Mouse (Mus musculus) right cerebral cortex, postnatal 10 days (tissue): ENCODE results near the gene E330017A01Rik.

Experiments used
- DNase-seq, 2 experiments: peaks; one replicate each; pipeline ENCODE4 v3.0.0; 2021; ENCODE audit warnings: low spot score in 2 of 2

Gene E330017A01Rik

GRCm38 (mm10) chr16:58663021-58663420, 24.5 kb upstream of the E330017A01Rik start:
- no peak for DNase-seq

- DNase-seq: no peak
Measured at GRCm38 (mm10) chr16:58662287-58662791, 23.8 kb upstream of the E330017A01Rik start.

- no peak for DNase-seq
Measured at GRCm38 (mm10) chr16:58661826-58662225, 23.3 kb upstream of the E330017A01Rik start.

GRCm38 (mm10) chr16:58658668-58659067, 20.1 kb upstream of the E330017A01Rik start:
- no peak for DNase-seq

GRCm38 (mm10) chr16:58656526-58656925, 18.0 kb upstream of the E330017A01Rik start:
- no peak for DNase-seq

GRCm38 (mm10) chr16:58655751-58656150, 17.2 kb upstream of the E330017A01Rik start:
- no peak for DNase-seq

- DNase-seq: peak in 1 of 2 experiments; percentile 47
Measured at GRCm38 (mm10) chr16:58649979-58650378, 11.4 kb upstream of the E330017A01Rik start.

GRCm38 (mm10) chr16:58638016-58638415, 523 bp downstream of the E330017A01Rik start:
- no peak for DNase-seq

- no peak for DNase-seq
Measured at GRCm38 (mm10) chr16:58637448-58637847, 1.1 kb downstream of the E330017A01Rik start.

- no peak for DNase-seq
Measured at GRCm38 (mm10) chr16:58635866-58636265, 2.7 kb downstream of the E330017A01Rik start.

GRCm38 (mm10) chr16:58629736-58630135, 8.8 kb downstream of the E330017A01Rik start:
- DNase-seq: no peak

GRCm38 (mm10) chr16:58628968-58629367, 9.6 kb downstream of the E330017A01Rik start:
- DNase-seq: no peak

- no peak for DNase-seq
Measured at GRCm38 (mm10) chr16:58628336-58628680, 10.2 kb downstream of the E330017A01Rik start.

GRCm38 (mm10) chr16:58627597-58628335, 10.8 kb downstream of the E330017A01Rik start:
- DNase-seq: no peak

- peak; percentile 45 for DNase-seq
Measured at GRCm38 (mm10) chr16:58623944-58624343, 14.6 kb downstream of the E330017A01Rik start.

GRCm38 (mm10) chr16:58623114-58623513, 15.4 kb downstream of the E330017A01Rik start:
- DNase-seq: no peak

GRCm38 (mm10) chr16:58622377-58622776, 16.2 kb downstream of the E330017A01Rik start:
- no peak for DNase-seq

- no peak for DNase-seq
Measured at GRCm38 (mm10) chr16:58617346-58617745, 21.2 kb downstream of the E330017A01Rik start.

- no peak for DNase-seq
Measured at GRCm38 (mm10) chr16:58616878-58617277, 21.7 kb downstream of the E330017A01Rik start, which contains the start of gene Gm813. Gene Gm813, minus strand, starts transcription at chr16:58616978.

- DNase-seq: no peak
Measured at GRCm38 (mm10) chr16:58612969-58613368, 25.6 kb downstream of the E330017A01Rik start.

- DNase-seq: no peak
Measured at GRCm38 (mm10) chr16:58607101-58607500, 31.4 kb downstream of the E330017A01Rik start.

- DNase-seq: no peak
Measured at GRCm38 (mm10) chr16:58604680-58605079, 33.9 kb downstream of the E330017A01Rik start.

- DNase-seq: no peak
Measured at GRCm38 (mm10) chr16:58603831-58604230, 34.7 kb downstream of the E330017A01Rik start.
